Mouse (Mus musculus): Measurements from ENCODE around the gene Ankrd33b. TPM values are rescaled to one million over a fixed set of nuclear protein-coding genes. Genes with fewer than 3 reads are reported as not detected.

The Ankrd33b gene
- polyA plus RNA-seq, 1 experiment, result 7.6 TPM

DNA sequence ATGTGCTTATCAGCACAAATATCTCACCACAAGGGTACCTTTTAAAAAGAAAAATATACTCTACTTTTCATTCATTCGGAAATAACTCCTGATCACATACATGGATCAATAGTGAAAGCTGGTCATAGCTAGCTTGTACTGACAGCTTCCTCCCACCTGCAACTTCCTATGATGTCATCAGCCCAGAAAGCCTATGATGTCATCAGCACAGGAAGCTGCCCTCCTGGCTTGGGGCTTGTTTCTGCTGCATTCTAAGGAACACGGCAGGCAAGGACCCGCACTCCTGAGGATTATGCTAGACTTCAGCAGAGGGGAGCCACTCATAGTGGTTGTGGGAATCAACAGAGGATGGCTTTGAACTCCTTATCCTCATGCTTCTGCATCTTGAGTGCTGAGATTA, 63.2 kb downstream of the Ankrd33b start:
- Histone ChIP-seq H3K27me3 (ENCODE audit: control insufficient read depth, insufficient read depth, low read length) (no peaks in the 10 kb centered on the region), H3K36me3 (ENCODE audit: control insufficient read depth, insufficient read depth, low read length) (no peaks in the 10 kb centered on the region), H3K4me3 (ENCODE audit: control insufficient read depth, insufficient read depth, low read length) (no peak overlapping the region), H3K4me1 (replicated peaks; ENCODE audit: control insufficient read depth, insufficient read depth, low read length) (no peaks in the 10 kb centered on the region), H3K27ac (ENCODE audit: control insufficient read depth, insufficient read depth, low read length) (no peak overlapping the region)
- no peak for DNase-seq
- 71% methylated on average over 3 of the region's 3 CpGs for WGBS
- TF ChIP-seq CTCF (IDR thresholded peaks at IDR 0.05; ENCODE audit: borderline replicate concordance, control insufficient read depth, extremely low read depth, insufficient read depth, low read length, poor library complexity), result no peak
- TF ChIP-seq POLR2A (IDR thresholded peaks at IDR 0.05; ENCODE audit: control insufficient read depth, extremely low read depth, insufficient read depth, low read length, poor library complexity), result no peak

DNA sequence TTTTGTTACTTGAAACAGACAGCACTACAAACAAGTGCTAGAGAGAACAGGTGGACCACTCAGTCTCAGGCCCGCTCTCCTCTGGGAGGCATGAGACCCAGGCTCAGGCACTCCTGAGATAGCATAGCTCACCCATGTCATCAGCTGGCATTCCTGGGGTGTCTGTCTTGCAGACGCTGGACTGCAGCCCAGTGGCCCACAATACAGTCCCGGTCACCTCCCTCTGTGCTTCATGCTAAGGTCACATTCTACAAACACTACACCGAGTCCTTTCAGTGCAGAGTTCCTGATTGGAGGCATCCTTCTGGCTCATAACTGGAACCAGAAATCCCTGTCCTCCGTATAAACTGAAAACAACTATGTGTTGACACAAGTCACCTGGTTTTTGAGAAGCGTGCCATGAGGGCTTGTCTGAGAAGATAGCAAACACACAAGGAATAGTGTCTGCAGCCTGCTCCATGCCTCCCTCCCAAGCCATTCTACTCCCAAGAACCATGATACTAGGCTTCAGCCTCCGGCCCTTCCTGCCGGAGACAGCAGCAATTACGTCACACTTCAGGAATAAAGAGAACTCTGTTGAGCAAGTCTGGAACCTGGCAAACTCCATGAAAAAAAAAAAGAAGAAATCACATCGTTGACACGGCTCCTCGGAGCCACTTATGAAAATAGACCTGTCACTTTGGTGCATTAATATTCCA, 65.1 kb downstream of the Ankrd33b start:
- TF ChIP-seq CTCF (IDR thresholded peaks at IDR 0.05; ENCODE audit: borderline replicate concordance, control insufficient read depth, extremely low read depth, insufficient read depth, low read length, poor library complexity) (no peak), POLR2A (IDR thresholded peaks at IDR 0.05; ENCODE audit: control insufficient read depth, extremely low read depth, insufficient read depth, low read length, poor library complexity) (no peak)
- no peak for DNase-seq
- H3K27me3 ChIP-seq (ENCODE audit: control insufficient read depth, insufficient read depth, low read length), result no peaks in the 10 kb centered on the region
- no peak overlapping the region for H3K27ac ChIP-seq (ENCODE audit: control insufficient read depth, insufficient read depth, low read length)
- no peak overlapping the region for H3K4me3 ChIP-seq (ENCODE audit: control insufficient read depth, insufficient read depth, low read length)
- H3K4me1 ChIP-seq (replicated peaks; ENCODE audit: control insufficient read depth, insufficient read depth, low read length), result no peaks in the 10 kb centered on the region
- 94% methylated on average over 12 of the region's 12 CpGs for WGBS
- no peaks in the 10 kb centered on the region for H3K36me3 ChIP-seq (ENCODE audit: control insufficient read depth, insufficient read depth, low read length)

DNA sequence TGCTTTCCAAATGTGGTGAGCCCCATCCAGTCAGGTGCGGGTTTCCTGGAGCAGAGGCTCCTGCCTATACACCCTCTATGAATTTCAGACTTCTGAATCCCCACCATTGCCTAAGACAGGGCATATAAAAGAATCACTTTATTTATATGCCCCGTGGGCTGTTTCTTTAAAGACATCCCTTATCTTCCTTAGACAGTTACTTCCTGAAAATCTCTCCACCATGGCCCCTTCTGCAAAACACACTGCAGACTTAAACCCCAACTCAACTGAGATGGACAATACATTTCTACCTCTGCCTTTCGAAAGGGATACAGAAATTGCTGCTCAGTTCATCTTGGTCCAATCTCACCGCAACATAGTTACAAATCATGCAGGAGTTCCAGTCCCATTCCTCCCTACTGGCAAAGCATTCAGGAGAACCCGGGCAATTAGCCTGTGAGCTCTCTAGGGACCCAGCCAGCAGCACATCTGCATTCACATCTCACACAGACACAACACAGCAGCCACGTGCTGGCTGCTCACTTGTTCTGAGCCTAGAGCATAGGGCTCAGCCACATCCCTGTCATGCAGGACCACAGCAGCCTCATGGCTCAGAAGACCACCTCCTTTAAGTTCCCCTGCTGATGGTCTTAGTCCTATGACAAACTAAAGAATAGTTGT, 68.1 kb downstream of the Ankrd33b start:
- H3K27ac ChIP-seq (ENCODE audit: control insufficient read depth, insufficient read depth, low read length), result no peak overlapping the region
- no peak for DNase-seq
- no peak overlapping the region for H3K4me3 ChIP-seq (ENCODE audit: control insufficient read depth, insufficient read depth, low read length)
- WGBS, result 49% methylated on average over 6 of the region's 6 CpGs
- H3K27me3 ChIP-seq (ENCODE audit: control insufficient read depth, insufficient read depth, low read length), result no peaks in the 10 kb centered on the region
- H3K4me1 ChIP-seq (replicated peaks; ENCODE audit: control insufficient read depth, insufficient read depth, low read length), result no peaks in the 10 kb centered on the region
- H3K36me3 ChIP-seq (ENCODE audit: control insufficient read depth, insufficient read depth, low read length), result no peaks in the 10 kb centered on the region
- TF ChIP-seq CTCF (IDR thresholded peaks at IDR 0.05; ENCODE audit: borderline replicate concordance, control insufficient read depth, extremely low read depth, insufficient read depth, low read length, poor library complexity), result no peak
- TF ChIP-seq POLR2A (IDR thresholded peaks at IDR 0.05; ENCODE audit: control insufficient read depth, extremely low read depth, insufficient read depth, low read length, poor library complexity), result no peak

DNA sequence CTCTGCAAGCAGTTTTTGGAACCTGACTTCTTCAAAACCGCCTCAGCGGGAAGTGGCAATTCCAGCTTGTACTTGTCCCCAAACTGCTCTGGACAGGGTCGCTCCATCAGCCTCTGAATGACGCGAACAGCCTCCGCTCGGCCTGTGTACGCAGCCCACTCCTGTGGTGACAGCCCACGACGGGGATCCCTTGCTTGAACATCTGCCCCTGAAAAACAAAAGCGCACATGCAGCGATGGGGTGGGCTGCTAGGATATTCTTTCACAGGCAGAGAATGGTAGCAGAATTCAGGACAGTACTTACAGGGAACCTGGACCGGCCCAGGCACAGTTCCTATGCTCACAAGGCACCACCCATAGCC, 69.8 kb downstream of the Ankrd33b start:
- no peak for TF ChIP-seq CTCF (IDR thresholded peaks at IDR 0.05; ENCODE audit: borderline replicate concordance, control insufficient read depth, extremely low read depth, insufficient read depth, low read length, poor library complexity)
- no peak for DNase-seq
- H3K4me3 ChIP-seq (ENCODE audit: control insufficient read depth, insufficient read depth, low read length), result no peak overlapping the region
- no peaks in the 10 kb centered on the region for H3K4me1 ChIP-seq (replicated peaks; ENCODE audit: control insufficient read depth, insufficient read depth, low read length)
- 92% methylated on average over 13 of the region's 13 CpGs for WGBS
- no peak overlapping the region for H3K27ac ChIP-seq (ENCODE audit: control insufficient read depth, insufficient read depth, low read length)
- H3K36me3 ChIP-seq (ENCODE audit: control insufficient read depth, insufficient read depth, low read length), result no peaks in the 10 kb centered on the region
- H3K27me3 ChIP-seq (ENCODE audit: control insufficient read depth, insufficient read depth, low read length), result no peaks in the 10 kb centered on the region

DNA sequence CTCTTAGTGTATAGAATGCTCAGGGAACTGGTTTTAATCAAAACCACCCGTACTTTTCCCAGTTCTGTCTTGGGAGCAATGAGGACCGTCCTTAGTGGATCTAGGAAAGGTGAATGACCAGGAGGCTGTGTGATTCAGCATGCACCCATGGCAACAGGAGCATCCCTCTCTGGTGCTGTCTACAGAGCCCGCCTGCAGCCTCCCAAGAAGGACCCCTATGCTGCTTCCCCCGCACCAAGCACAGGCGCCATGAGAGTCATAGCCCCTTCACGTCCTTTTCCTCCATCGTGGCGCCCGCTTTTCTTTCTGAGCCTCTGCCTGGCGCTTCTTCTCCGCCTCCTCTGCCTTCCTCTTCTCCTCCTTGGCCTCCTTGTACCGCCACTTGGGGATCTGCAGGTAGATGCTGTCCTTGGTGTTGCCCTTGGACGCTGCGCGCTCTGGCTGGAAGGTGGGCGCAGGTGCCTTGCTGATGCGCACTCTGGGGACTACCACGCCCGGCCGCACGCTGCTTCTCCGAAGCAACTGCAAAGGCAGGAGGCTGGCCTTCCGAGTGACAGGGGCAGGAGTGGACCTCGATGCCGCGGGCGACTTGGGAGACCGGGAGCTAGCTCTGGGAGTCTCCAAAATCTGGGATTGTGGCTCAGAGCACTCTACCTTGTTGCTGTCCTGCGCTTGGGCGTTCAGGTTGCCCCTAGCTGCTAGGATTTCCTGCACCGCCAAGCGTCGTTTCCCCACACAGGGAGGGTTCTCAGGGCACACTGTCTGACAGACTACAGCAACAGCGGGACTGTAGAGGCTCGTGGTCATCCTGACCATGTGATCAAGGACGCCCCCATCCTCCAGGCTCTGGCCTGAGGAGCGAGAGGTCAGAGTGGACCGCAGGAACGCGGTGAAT, 70.4 kb downstream of the Ankrd33b start:
- TF ChIP-seq CTCF (IDR thresholded peaks at IDR 0.05; ENCODE audit: borderline replicate concordance, control insufficient read depth, extremely low read depth, insufficient read depth, low read length, poor library complexity), result no peak
- TF ChIP-seq POLR2A (IDR thresholded peaks at IDR 0.05; ENCODE audit: control insufficient read depth, extremely low read depth, insufficient read depth, low read length, poor library complexity), result no peak
- H3K4me3 ChIP-seq (ENCODE audit: control insufficient read depth, insufficient read depth, low read length), result no peak overlapping the region
- WGBS, result 90% methylated on average over 40 of the region's 40 CpGs

DNA sequence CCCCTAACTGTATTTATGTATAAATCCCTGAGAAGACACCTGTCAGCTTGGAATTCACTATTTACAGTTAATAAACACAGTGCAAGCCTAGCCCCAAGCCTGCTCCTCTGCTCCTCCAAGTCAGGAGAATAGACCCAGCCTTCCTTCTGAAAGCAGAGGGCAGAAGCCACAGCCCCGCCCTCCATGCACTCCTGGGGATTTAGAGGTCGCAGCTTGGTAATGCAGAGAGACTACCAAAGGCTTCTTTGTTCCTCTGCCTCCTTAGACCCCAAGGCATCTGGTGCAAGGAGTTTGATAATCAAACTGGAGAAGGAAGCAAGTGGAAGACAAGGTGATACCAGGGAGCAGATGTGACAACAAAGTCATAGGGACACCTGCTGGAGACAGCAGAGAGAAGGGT, 73.2 kb downstream of the Ankrd33b start:
- no peak for TF ChIP-seq CTCF (IDR thresholded peaks at IDR 0.05; ENCODE audit: borderline replicate concordance, control insufficient read depth, extremely low read depth, insufficient read depth, low read length, poor library complexity)
- no peak for TF ChIP-seq POLR2A (IDR thresholded peaks at IDR 0.05; ENCODE audit: control insufficient read depth, extremely low read depth, insufficient read depth, low read length, poor library complexity)
- Histone ChIP-seq H3K27me3 (ENCODE audit: control insufficient read depth, insufficient read depth, low read length) (no peaks in the 10 kb centered on the region), H3K4me3 (ENCODE audit: control insufficient read depth, insufficient read depth, low read length) (no peak overlapping the region), H3K27ac (ENCODE audit: control insufficient read depth, insufficient read depth, low read length) (no peak overlapping the region), H3K4me1 (replicated peaks; ENCODE audit: control insufficient read depth, insufficient read depth, low read length) (no peaks in the 10 kb centered on the region; the same call in 1 of the 2 replicates), H3K36me3 (ENCODE audit: control insufficient read depth, insufficient read depth, low read length) (no peaks in the 10 kb centered on the region)
- 32% methylated on average over 2 of the region's 2 CpGs for WGBS
- no peak for DNase-seq

More for the DNA sequence above, 70.4 kb downstream of the Ankrd33b start:
- no peak for DNase-seq
- no peaks in the 10 kb centered on the region for H3K27me3 ChIP-seq (ENCODE audit: control insufficient read depth, insufficient read depth, low read length)
- H3K4me1 ChIP-seq (replicated peaks; ENCODE audit: control insufficient read depth, insufficient read depth, low read length), result no peaks in the 10 kb centered on the region; the same call in 1 of the 2 replicates
- H3K36me3 ChIP-seq (ENCODE audit: control insufficient read depth, insufficient read depth, low read length), result no peaks in the 10 kb centered on the region
- H3K27ac ChIP-seq (ENCODE audit: control insufficient read depth, insufficient read depth, low read length), result no peak overlapping the region
